Mouse (Mus musculus) C2C12 (cell line): Measurements from ENCODE around the gene Tmem206. TPM values are rescaled to one million over a fixed set of nuclear protein-coding genes. Genes with fewer than 3 reads are reported as not detected.

ENCODE experiments used
- H3K27me3 ChIP-seq: one replicate; pipeline ENCODE4 v1.6.1; 2011; ENCODE audit not compliant: control insufficient read depth, insufficient read depth, insufficient read length
- H3K36me3 ChIP-seq: one replicate; pipeline ENCODE4 v1.6.1; 2011; ENCODE audit not compliant: control insufficient read depth, insufficient read depth
- H3K4me3 ChIP-seq: one replicate; pipeline ENCODE4 v1.5.1; 2011; ENCODE audit warnings: mild to moderate bottlenecking, control low read depth; ENCODE audit not compliant: poor library complexity, insufficient read depth, severe bottlenecking
- H3K79me2 ChIP-seq: one replicate; pipeline ENCODE4 v1.6.1; 2011; ENCODE audit not compliant: control insufficient read depth, insufficient read depth
- H3K79me3 ChIP-seq: one replicate; pipeline ENCODE4 v1.6.1; 2011; ENCODE audit warnings: low read depth, control low read depth
- H3ac ChIP-seq: one replicate; pipeline ENCODE3; 2011; ENCODE audit warnings: low read depth; ENCODE audit not compliant: control insufficient read depth, insufficient read length
- CEBPB ChIP-seq: IDR thresholded peaks from one replicate; pipeline ENCODE4 v1.6.1; 2011; ENCODE audit warnings: low read depth, mild to moderate bottlenecking, control low read depth, moderate library complexity
- CTCF ChIP-seq: IDR thresholded peaks from one replicate; pipeline ENCODE4 v1.5.1; 2011; ENCODE audit not compliant: control insufficient read depth, insufficient read depth, insufficient read length
- FOSL1 ChIP-seq: IDR thresholded peaks from one replicate; pipeline ENCODE4 v1.8.0; 2011; ENCODE audit warnings: mild to moderate bottlenecking, low read length; ENCODE audit not compliant: poor library complexity, insufficient read depth, severe bottlenecking
- MAX ChIP-seq: IDR thresholded peaks from one replicate; pipeline ENCODE4 v1.6.1; 2011; ENCODE audit warnings: mild to moderate bottlenecking, control low read depth
- MYOD1 ChIP-seq: IDR thresholded peaks from one replicate; pipeline ENCODE4 v1.6.1; 2011; ENCODE audit warnings: low read depth; ENCODE audit not compliant: control insufficient read depth, insufficient read length
- MYOG ChIP-seq: IDR thresholded peaks from one replicate; pipeline ENCODE4 v1.6.1; 2011; ENCODE audit not compliant: control insufficient read depth, insufficient read length; ENCODE audit errors: extremely low read depth
- USF1 ChIP-seq: IDR thresholded peaks from one replicate; pipeline ENCODE4 v1.6.1; 2011; ENCODE audit warnings: low read depth, mild to moderate bottlenecking, control low read depth, moderate library complexity
- polyA plus RNA-seq: library from polyadenylated mRNA; unstranded; fragments of >200 nt; fragmentation: generic; extraction: Trizol; gene quantifications from one replicate; pipeline ENCODE4 v1.2.1, GENCODE M21; 2012; ENCODE audit warnings: missing spikeins

The Tmem206 gene
- polyA plus RNA-seq, 1 experiment: 9.8 TPM

DNA sequence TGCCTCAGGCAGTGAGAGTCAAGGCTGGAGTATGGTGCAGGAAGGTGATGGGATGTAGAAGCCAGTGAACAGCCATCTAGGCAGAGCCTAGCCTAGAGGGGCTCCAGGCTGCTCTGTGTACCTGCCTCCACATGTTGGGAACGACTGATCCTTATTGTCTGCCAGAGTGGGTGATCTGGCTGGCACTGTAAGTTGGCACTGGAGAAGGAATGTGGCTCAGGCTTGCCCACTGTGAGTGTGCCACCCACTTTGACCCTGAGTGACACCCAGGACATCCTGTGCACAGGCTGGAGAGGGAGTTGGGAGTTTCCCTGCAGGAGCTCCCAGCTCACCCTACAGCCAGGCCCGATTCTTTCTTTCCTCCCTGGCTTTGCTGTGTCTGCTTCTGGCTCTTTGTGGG, 14.2 kb downstream of the Tmem206 start:
- peaks cover 12% of the 10 kb centered on the region for H3K36me3 ChIP-seq

DNA sequence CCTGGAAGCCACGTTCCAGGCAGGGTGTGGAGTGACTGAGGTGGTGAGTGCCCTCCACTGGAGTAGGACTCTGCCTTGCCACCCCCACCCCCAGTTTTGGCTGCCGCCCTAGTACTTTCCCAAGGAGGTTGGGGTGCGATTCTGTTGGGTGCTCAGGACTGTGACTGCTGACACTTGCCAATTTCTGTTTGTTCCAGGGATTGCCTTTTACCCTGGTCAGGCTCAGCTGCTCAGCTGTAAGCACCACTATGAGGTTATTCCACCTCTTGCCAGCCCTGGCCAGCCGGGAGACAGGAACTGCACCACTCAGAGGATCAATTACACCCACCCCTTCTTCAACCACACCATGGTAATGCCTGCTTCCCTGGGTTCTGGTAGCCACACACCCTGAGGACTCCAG, 14.8 kb downstream of the Tmem206 start:
- Histone ChIP-seq H3K27me3 (no peaks in the 10 kb centered on the region), H3K79me2 (no peaks in the 10 kb centered on the region), H3K36me3 (peaks cover 12% of the 10 kb centered on the region), H3ac (no peak overlapping the region), H3K79me3 (no peaks in the 10 kb centered on the region), H3K4me3 (no peak overlapping the region)
- TF ChIP-seq MAX: no peak
- TF ChIP-seq CTCF: no peak
- no peak for TF ChIP-seq FOSL1
- TF ChIP-seq MYOG: no peak
- TF ChIP-seq CEBPB: no peak
- TF ChIP-seq USF1: no peak
- no peak for TF ChIP-seq MYOD1

More for the DNA sequence above, 14.2 kb downstream of the Tmem206 start:
- Histone ChIP-seq H3K27me3 (no peaks in the 10 kb centered on the region), H3K4me3 (no peak overlapping the region), H3K79me2 (no peaks in the 10 kb centered on the region), H3K79me3 (no peaks in the 10 kb centered on the region), H3ac (no peak overlapping the region)
- TF ChIP-seq MYOD1 (no peak), CTCF (no peak), USF1 (no peak), MAX (no peak), CEBPB (no peak), FOSL1 (no peak), MYOG (no peak)

GRCm38 (mm10) chr1:191347602-191348001, 21.9 kb downstream of the Tmem206 start:
- H3K36me3 ChIP-seq: peaks cover 29% of the 10 kb centered on the region
- H3K27me3 ChIP-seq: no peaks in the 10 kb centered on the region
- H3K79me3 ChIP-seq: no peaks in the 10 kb centered on the region
- TF ChIP-seq CTCF (no peak), FOSL1 (no peak), USF1 (no peak), CEBPB (no peak), MAX (no peak), MYOG (no peak)
- H3K79me2 ChIP-seq: no peaks in the 10 kb centered on the region
- H3ac ChIP-seq: no peak overlapping the region
- H3K4me3 ChIP-seq: no peak overlapping the region

DNA sequence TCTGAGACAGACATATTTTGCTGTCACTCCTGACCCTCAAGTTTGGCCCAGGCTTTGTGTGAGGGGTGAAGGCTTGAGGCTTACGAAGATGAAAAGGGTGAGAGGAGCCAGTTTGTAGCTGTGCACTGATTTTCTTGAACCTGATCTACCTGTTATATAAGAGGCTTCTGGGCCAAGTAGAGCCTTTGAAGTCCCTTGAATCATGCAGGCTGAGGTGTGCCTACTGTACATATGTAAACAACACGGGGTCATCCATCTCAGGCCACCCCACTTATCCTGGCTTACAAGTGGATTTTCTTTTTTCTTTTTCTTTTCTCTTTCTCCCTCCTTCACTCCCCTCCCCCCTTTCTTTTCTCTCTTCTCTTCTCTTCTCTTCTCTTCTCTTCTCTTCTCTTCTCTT, 22.9 kb downstream of the Tmem206 start:
- TF ChIP-seq USF1 (no peak), MYOG (no peak), CEBPB (no peak), MAX (no peak), MYOD1 (no peak), FOSL1 (no peak), CTCF (no peak)
- Histone ChIP-seq H3K27me3 (no peaks in the 10 kb centered on the region), H3K4me3 (no peak overlapping the region), H3K79me3 (no peaks in the 10 kb centered on the region), H3K79me2 (no peaks in the 10 kb centered on the region), H3K36me3 (peaks cover 30% of the 10 kb centered on the region), H3ac (no peak overlapping the region)

- Histone ChIP-seq H3K79me3 (no peaks in the 10 kb centered on the region), H3K4me3 (no peak overlapping the region), H3ac (no peak overlapping the region), H3K36me3 (peaks cover 34% of the 10 kb centered on the region), H3K27me3 (no peaks in the 10 kb centered on the region), H3K79me2 (no peaks in the 10 kb centered on the region)
- no peak for TF ChIP-seq MYOD1
- TF ChIP-seq USF1: no peak
- no peak for TF ChIP-seq MAX
- TF ChIP-seq CTCF: no peak
- TF ChIP-seq MYOG: no peak
- no peak for TF ChIP-seq CEBPB
- TF ChIP-seq FOSL1: no peak
Observed at GRCm38 (mm10) chr1:191348996-191349395, 23.3 kb downstream of the Tmem206 start.

- Histone ChIP-seq H3K79me2 (no peaks in the 10 kb centered on the region), H3K36me3 (peaks cover 37% of the 10 kb centered on the region), H3K79me3 (no peaks in the 10 kb centered on the region), H3K27me3 (no peaks in the 10 kb centered on the region), H3ac (no peak overlapping the region), H3K4me3 (no peak overlapping the region)
- no peak for TF ChIP-seq FOSL1
- TF ChIP-seq CTCF: no peak
- TF ChIP-seq CEBPB: no peak
- TF ChIP-seq USF1: no peak
- no peak for TF ChIP-seq MYOD1
- no peak for TF ChIP-seq MAX
- no peak for TF ChIP-seq MYOG
Observed at GRCm38 (mm10) chr1:191349486-191350037, 23.9 kb downstream of the Tmem206 start.
